Mouse (Mus musculus) CD4-positive, CD25-positive, alpha-beta regulatory T cell (primary cell): ENCODE data around the gene Plpp3. TPM values are rescaled to one million over a fixed set of nuclear protein-coding genes. Genes with fewer than 3 reads are reported as not detected.

Source experiments
- polyA plus RNA-seq: library from polyadenylated mRNA; unstranded; fragments of 100-300 nt; shearing (Covaris generic); gene quantifications from one replicate; pipeline ENCODE4 v1.2.1, GENCODE M21; 2017

Plpp3 gene
- 0.22 TPM for polyA plus RNA-seq

DNA sequence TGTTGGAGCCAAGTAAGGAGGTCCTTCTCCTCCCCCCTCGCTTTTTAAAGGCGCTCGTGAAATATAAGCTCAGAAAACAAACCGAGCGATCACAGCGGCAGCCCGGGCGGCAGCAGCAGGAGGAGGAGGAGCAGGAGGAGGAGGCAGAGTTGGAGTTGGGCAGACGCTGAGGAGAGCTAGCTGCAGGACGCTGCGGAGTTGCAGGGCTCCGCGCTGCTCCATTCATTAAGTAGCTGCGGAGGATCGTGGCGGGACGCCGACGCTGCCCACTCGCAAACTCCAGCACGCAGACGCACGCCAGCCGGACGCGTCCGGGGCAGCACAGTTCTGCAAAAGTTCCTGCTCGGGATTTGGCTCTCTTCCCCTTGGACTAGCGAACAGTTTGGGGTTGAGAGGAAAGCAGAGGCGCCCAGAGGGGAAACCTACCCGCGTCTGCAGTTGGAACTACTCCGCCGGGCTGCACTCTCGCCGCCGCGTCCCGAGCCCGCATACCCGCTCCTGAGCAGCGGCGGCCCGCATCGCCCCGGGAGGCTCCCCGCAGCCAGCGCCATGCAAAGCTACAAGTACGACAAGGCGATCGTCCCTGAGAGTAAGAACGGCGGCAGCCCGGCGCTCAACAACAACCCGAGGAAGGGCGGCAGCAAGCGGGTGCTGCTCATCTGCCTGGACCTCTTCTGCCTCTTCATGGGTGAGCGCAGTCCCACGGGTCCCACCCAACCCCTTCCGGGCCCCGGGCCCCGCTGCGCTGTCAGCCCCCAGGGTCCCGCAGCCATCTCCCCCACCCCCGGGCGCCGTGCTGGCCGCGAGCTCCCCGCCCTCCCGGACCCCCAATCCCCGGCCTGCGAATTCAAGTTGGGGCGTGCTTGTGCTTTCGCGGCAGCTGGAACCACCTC, at the start of gene Plpp3:
Gene Plpp3, plus strand, starts transcription at position 72 of the 893 bp plus-strand sequence.

DNA sequence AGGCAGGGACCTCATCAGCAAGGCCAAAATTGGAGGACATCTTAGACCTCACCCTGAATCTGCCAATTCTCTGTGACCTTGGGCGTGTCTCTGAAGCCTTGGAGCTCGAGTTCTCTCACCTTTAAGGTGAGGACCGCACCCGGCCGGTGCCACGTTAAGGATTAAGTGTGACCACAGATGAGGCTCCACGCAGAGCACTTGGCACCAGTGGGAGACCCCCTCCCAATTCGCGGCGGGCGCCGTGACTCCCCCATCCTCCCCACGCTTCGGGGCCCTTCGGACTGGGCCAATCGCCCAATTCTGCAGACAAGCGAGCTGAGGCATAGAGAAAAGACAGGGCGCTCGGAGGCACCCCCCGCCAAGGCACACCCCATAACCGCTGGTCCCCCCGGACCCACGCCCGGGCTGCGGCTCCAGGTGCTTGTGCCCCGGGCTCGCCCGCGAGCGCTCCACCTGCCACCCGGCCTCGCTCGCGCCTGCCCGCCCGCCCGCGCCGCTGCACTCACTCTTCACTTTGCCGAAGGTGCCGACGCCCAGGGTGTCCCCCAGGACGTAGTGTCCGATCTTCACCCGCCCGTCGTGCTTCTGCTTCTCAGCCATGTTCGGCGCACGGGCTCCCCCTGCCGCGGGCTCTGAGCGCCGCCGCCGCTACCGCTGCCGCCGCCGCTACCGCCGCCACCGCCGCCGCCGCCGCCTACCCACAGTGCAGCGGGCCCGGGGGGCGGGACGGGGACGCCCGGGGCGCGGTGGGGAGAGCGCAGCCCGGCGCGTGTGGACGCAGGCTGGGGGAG, 47.8 kb upstream of the Plpp3 start, which contains the start of gene Prkaa2:
Gene Prkaa2, minus strand, starts transcription at position 692 of the 791 bp plus-strand sequence.

Other genes with a start within 250 kb of the Plpp3 start
- gene Fyb2, start 243.9 kb upstream of the Plpp3 start, polyA plus RNA-seq: not detected
- gene Prkaa2, start 47.5 kb upstream of the Plpp3 start, polyA plus RNA-seq: 0.05 TPM